Mouse (Mus musculus): ENCODE data around the gene Cpne6.

Gene Cpne6

GRCm38 (mm10) chr14:55510125-55510731, at the start of gene Cpne6:
Gene Cpne6, plus strand, starts transcription at chr14:55510445.
- DNase-seq (ENCODE audit: inconsistent age in 2 of 2, low spot score in 1 of 2) = no peak

DNA sequence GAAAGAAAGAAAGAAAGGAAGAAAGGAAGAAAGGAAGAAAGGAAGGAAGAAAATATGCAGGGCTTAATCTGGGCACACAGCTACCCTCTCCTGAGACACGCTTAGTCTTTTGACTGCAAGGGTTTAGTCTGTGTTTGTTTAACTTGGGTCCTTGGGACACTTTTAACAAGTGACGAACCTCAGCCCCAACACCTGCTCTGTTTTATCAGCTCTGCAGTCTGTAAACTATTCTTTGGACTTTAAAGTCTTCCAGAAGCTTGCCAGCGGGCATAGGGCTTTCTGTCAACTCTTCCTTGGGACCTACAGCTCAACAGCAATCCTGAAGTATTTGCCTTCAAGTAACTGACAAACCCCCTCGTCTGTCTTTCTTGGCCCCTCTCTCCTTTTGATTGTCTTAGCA, 48.5 kb upstream of the Cpne6 start:
- DNase-seq (ENCODE audit: inconsistent age in 2 of 2, low spot score in 1 of 2) = no peak

GRCm38 (mm10) chr14:55466481-55466880, 43.8 kb upstream of the Cpne6 start:
- DNase-seq (ENCODE audit: inconsistent age in 2 of 2, low spot score in 1 of 2) = no peak

- no peak for DNase-seq (ENCODE audit: inconsistent age in 2 of 2, low spot score in 1 of 2)
These were observed 43.1 kb upstream of the Cpne6 start for GRCm38 (mm10) chr14:55467108-55467507.

DNA sequence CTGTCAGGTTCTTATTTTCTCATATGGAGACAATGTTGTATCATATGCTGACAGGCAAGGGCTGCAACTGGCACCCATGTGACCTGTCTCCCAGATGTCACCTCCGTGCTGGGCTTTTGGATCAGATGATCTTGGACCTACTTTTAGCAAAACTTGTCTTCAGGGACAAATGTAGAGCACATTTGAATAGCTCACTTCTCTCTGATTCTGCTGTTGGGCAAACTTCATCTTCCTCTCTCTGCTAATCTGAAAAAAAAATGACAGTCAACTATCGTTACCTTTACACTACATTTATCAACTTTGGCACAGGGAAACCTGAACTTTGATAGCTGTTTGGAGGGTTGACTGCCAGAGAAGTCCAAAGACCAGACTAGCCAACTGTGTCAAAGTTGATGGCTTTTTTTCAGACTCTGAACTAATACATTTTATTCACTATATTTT, 41.9 kb upstream of the Cpne6 start:
- DNase-seq (ENCODE audit: inconsistent age in 2 of 2, low spot score in 1 of 2) = peak in 1 of 2 experiments; percentile 47

DNA sequence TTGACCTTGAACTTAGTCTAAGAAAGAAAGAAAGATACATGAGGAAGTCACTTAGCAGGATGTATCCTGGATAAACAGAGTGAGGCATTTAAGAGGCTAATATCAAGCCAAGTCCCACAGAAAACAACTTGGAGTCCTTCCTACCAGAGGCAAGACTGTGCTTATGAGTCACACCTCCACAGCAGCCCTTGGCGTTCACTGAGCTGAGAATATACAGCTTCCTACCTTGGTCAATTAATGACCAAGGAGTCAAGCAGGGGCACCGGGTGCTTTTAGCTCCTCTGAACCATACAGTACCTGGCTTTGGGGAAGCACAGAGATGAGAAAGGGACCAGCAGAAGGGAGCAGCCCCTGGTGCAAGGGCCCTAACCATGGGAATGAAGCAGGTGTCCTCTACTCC, 41.2 kb upstream of the Cpne6 start:
- DNase-seq (ENCODE audit: inconsistent age in 2 of 2, low spot score in 1 of 2) = no peak

DNA sequence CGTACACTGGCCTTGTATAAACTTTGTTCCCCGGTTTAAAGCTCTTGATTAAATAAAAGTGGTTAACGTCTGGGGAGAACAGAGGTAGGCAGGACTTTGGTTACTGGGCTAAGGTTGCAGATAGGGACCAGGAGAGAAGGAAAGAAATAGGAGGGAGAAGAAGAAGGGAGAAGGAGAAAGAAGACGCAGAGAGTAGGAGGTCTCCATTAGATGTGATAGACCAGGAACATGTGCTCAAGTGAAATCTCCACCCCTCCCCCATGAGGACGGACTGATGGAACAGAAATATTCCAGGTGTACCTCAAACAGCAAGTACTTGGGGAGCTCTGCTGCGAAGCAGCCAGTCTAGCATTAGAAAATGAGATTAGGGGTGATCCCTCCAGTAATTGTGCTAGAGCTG, 40.4 kb upstream of the Cpne6 start:
- DNase-seq (ENCODE audit: inconsistent age in 2 of 2, low spot score in 1 of 2) = no peak

DNA sequence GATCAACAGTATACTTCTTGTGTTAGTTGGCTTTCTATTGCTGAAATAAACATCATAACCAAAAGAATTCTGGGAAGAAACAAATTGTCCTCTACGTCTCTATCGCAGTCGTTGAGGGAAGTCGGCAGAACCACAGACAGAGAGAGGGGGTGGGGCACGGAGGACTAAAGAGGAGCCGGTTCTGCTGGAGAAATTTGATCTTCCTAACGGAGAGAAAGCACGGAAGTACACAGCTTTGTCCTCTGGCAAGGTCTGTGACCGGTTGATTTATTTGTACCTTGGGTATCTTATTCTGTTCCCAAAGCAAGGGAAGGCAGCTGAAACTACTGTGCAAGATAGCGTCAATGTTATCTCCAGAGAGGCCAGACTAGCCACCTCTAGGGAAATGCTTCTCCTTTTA, 39.4 kb upstream of the Cpne6 start:
- DNase-seq (ENCODE audit: inconsistent age in 2 of 2, low spot score in 1 of 2) = peak in 1 of 2 experiments; percentile 31

DNA sequence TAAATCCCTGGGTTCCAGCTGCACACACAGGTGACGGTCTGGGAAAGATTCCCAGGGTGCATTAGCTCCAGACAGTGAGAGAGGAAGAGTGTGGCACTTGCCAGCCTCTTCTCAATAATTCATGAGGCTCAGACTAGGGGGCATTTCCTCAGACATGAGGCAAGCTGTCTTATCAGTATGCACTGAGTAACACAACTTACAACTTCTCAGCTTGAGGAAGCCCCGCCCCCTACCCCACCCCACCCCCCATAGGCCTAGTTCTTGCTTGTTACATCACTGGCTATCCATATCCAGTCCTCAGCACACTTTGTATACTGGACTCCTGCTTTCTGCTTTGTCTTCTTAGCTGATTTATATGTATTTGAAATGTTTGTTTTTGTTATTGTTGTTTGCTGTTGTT, 34.6 kb upstream of the Cpne6 start:
- no peak for DNase-seq (ENCODE audit: inconsistent age in 2 of 2, low spot score in 1 of 2)

- DNase-seq (ENCODE audit: inconsistent age in 2 of 2, low spot score in 1 of 2) = peak in 1 of 2 experiments; percentile 16
These were observed 32.8 kb upstream of the Cpne6 start for GRCm38 (mm10) chr14:55477421-55477820.

GRCm38 (mm10) chr14:55477829-55478228, 32.4 kb upstream of the Cpne6 start:
- DNase-seq (ENCODE audit: inconsistent age in 2 of 2, low spot score in 1 of 2) = no peak

DNA sequence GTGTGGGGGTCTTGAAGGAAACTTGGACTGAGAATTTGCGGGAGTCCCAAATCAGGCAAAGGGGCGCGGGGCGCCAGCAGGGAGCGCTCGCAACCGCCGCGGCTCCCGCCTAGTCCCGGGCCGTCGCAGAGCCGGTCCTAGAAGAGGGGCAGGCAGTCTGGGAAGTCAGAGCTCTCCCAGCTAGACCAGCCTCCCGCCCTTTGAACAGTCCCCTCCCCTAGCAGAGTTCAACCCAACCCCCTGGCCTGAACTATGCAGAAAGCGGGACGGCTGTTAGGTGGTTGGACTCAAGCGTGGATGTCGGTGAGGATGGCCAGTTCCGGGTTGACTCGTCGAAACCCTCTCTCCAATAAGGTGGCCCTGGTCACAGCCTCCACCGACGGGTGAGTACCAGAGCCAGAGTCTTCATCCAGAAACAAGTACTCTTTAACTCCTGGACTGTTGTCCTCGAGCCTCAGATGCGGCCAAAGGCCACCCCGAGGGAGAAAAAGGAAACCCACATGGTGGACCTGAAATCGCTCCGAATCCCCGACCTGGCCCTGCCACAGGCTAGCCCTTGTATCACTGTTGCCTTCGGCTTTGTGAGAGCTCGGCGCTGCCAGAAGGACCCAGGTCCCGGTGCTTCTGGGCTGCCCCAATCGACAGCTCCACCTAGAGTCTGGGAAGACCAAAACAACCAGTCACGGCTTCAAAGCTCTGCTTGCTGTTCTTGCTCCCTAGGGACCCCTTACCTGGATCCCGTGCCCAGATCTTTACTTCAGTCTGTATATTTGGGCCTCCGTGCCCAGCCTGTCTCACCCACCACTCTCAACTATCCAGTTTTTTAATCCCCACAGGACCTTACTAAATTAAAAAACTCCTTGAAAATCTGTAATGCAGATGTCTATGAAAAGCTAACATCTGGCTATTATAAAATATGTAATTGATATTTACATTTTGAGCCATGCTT, 31.3 kb upstream of the Cpne6 start, which contains the start of gene Dhrs4:
Dhrs4 (plus strand) TSS at position 108 of the 949 bp plus-strand sequence.
- DNase-seq (ENCODE audit: inconsistent age in 2 of 2, low spot score in 1 of 2) = peak; percentile 81 to 94

DNA sequence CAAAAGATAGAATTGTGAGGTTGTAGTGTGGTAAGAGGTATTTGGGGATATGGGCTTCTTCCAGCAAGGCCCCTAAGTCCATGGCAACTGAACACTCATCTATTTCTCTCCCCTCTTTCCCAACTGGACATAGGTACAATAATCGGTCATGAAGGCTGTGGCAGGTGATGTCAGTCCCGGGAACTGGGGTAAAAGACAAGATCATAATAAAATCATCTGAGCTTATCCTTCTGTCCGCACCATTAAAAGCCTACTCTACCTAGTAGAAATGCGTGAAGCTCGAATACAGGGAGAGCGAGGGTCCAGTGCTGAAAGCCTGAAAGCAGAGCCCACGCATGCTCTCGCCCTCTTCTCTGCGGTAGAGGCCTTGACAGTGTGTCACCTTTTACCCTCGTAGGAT, 30.6 kb upstream of the Cpne6 start:
- DNase-seq (ENCODE audit: inconsistent age in 2 of 2, low spot score in 1 of 2) = no peak

- no peak for DNase-seq (ENCODE audit: inconsistent age in 2 of 2, low spot score in 1 of 2)
These were observed 25.7 kb upstream of the Cpne6 start for GRCm38 (mm10) chr14:55484430-55485085.

DNA sequence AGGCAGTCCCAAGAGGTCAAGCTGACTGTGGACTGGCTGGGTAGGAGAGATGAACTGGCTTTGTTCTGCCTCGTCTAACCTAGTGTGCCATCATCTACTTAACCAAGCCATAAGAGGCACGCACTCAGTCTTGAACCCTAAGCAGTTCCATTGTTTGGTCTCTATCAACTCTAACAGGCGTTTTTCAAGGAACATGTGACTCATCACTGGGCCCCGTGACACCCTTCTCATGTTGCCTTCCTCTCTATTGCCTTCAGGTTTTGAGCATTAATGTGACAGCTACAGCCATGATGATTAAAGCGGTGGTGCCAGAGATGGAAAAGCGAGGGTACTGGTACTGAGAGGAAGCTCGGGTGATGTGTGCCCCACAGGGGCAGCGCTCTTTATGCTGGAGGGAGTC, 23.4 kb upstream of the Cpne6 start:
- DNase-seq (ENCODE audit: inconsistent age in 2 of 2, low spot score in 1 of 2) = no peak

DNA sequence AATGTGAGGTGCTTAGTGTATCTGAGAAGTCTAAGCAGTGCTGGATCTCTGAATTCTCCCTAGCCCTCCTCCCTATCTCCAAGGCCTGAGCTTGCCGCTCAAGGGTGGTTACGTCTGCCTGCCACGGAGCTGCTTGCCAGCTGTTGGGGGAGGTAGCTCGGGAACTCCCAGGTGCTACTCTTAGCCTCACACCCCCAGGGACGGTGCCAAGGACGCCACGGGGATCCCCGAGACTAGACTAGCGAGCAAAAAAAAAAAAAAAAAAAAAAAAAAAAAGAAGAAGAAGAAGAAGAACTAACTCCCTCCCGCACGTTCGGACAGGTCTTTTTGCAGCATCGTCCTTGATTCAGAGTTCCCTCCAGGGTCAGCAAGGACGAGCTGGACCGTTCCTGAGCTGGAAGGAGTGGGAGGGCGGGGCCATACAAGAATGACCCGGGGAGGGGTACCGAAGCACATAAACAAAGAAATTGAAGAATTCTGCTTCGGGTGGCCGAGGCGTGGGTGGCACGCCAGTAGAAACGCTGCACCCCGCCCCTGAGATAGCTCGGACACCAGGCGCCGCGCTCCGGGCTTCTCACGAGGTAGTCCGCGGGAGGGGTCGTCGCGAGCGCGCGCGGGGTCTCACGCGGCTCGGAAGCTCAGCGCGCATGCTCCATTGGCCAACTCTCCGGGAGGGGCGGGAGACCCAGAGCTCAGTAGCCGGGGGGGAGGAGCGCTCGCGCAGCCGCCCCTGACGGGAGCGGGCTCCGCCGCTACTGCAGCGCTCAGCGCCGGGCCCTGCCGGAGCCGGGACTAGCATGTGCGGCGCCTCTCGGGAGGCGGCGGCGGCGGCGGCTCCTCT, 19.7 kb upstream of the Cpne6 start, which contains the start of gene Carmil3:
Carmil3 (plus strand) TSS at position 291 of the 841 bp plus-strand sequence.
- peak; percentile 77 to 87 for DNase-seq (ENCODE audit: inconsistent age in 2 of 2, low spot score in 1 of 2)

DNA sequence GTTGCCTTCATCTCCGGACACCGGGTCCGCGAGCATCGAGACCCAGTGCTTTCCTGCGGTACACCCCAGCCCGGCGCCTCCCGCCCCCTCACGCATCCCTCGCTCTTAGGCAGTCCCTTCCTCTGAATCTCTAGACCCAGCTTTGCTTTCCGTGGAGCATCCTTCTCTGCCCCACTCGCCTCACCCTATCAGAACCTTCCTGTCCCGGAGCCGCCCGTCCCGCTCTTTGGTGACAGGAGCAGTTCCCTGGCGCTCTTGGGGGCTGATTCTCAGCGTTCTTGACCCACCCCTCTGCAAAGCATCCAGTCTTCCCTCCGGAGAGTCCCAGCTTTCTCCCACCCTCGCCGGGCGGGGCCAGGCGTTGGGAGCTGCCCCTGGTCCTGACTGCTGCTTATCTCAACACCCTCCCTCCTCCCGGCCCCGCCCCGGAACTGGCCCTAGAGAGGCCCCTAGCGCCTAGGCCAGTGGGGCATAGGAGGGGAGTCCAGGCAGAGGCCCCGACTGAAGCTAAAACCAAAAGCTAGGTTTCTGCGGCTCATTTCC, 18.9 kb upstream of the Cpne6 start:
- peak; percentile 67 to 84 for DNase-seq (ENCODE audit: inconsistent age in 2 of 2, low spot score in 1 of 2)

DNA sequence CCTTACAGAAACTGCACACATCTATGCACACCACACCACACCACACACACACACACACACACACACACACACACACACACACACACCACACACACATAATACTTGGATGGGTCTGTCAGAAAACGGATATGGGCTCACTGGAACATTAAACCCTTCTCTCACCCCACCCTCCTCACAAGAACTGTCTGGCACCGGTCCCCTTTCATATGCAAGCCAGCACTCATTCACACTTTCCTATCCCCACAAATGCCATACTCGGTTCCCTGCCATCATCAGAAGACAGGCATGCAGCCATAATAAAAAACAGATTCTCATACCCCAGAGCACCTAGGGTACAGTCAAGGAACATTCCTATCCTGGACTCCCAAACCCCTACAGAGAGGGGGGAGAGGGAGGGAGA, 18.1 kb upstream of the Cpne6 start:
- DNase-seq (ENCODE audit: inconsistent age in 2 of 2, low spot score in 1 of 2) = no peak

DNA sequence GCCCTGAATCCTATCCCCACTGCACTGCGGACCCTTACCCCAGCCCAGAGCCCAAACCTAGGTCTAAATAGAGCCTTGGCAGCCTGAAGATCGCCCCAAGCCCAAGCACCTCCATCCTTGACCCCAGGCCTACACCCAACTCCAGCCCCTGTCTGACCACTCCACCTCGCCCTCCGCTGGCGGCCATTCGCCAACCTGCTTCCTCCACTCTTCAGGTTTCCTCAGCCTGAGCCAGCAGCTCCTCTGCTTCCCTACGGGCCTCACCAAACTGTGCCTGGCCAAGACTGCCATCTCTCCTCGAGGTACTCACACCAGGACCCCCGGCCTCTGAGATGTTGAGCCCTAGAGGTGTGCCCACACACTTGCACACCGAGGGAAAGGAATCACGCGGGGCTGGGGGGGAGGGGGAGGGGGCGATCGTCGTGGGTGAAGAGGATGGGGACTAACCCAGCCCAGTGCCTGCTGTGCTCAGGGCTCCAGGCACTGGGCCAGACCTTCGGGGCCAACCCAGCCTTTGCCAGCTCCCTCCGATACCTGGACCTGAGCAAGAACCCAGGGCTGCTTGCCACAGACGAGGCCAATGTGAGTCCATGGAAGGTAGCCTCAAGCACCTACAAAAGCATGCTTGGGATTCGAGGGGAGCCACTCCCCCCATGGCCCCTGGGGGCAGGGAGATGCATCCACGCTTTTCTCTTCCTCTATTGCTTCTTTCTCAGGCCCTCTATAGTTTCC, 14.6 kb upstream of the Cpne6 start:
- DNase-seq (ENCODE audit: inconsistent age in 2 of 2, low spot score in 1 of 2) = no peak
